Mouse (Mus musculus): ENCODE data around the gene Ttc9c. TPM values are rescaled to one million over a fixed set of nuclear protein-coding genes. Genes with fewer than 3 reads are reported as not detected.

The Ttc9c gene
- polyA plus RNA-seq, 1 experiment from 2014 or later = 47.5 TPM

DNA sequence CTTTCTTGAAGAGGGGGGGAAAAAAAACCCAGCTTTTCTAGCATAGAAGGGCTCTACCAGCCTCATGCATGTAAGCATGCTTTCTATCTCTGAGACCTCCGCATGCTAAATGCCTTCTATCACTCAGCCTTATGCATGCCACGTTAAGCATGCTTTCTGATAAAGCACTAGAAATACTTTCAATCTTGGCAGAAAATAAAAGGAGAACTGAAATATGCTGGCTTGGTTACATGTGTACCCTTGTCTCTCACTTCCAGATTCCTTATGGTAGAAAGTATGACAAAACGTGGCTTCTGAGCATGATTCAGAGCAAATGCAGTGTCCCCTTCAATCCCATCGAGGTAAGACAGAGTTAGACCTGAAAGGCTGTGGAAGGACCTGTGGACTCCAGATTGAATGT lies 55.9 kb downstream of the Ttc9c start:
- H3K4me2 ChIP-seq (replicated peaks; ENCODE audit: low read depth, low read length) = no peak overlapping the region
- H3K27me3 ChIP-seq (ENCODE audit: control insufficient read depth, insufficient read depth, low read length) = no peaks in the 10 kb centered on the region
- no peak for ATAC-seq (ENCODE audit: insufficient number of reproducible peaks, insufficient read depth, low FRiP score, low read depth)
- no peak overlapping the region for H3K9ac ChIP-seq (replicated peaks; ENCODE audit: low read depth, low read length)
- peaks cover 1% of the 10 kb centered on the region for H3K4me1 ChIP-seq (ENCODE audit: control insufficient read depth, insufficient read depth, low read length)
- WGBS = 93% methylated on average over 4 of the region's 4 CpGs
- peaks cover 63% of the 10 kb centered on the region for H3K36me3 ChIP-seq (ENCODE audit: control insufficient read depth, insufficient read depth, low read length)
- H3K9me3 ChIP-seq (ENCODE audit: control insufficient read depth, low read depth, low read length) = peaks cover 10% of the 10 kb centered on the region; the same call in 1 of the 2 replicates
- no peak overlapping the region for H3K27ac ChIP-seq (ENCODE audit: low read length)
- H3K4me3 ChIP-seq (ENCODE audit: low read depth, low read length) = no peak overlapping the region

DNA sequence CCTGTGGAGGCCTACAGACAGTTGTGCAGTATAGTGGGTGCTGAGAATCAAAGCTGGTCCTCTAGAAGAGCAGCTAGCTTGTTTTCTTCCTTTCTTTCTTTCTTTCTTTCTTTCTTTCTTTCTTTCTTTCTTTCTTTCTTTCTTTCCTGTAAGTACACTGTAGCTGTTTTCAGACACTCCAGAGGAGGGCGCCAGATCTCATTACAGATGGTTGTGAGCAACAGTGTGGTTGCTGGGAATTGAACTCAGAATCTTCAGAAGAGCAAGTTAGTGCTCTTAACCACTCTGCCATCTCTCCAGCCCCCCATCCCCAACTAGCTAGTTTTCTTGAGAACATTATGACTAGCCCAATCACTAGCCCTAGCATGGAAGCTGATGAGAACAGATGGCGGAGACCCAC lies 58.4 kb downstream of the Ttc9c start:
- H3K9ac ChIP-seq (replicated peaks; ENCODE audit: low read depth, low read length) = no peak overlapping the region
- H3K9me3 ChIP-seq (ENCODE audit: control insufficient read depth, low read depth, low read length) = peaks cover 10% of the 10 kb centered on the region; the same call in 1 of the 2 replicates
- no peak overlapping the region for H3K27ac ChIP-seq (ENCODE audit: low read length)
- no peak overlapping the region for H3K4me2 ChIP-seq (replicated peaks; ENCODE audit: low read depth, low read length)
- no peaks in the 10 kb centered on the region for H3K27me3 ChIP-seq (ENCODE audit: control insufficient read depth, insufficient read depth, low read length)
- no peak for ATAC-seq (ENCODE audit: insufficient number of reproducible peaks, insufficient read depth, low FRiP score, low read depth)
- H3K36me3 ChIP-seq (ENCODE audit: control insufficient read depth, insufficient read depth, low read length) = peaks cover 38% of the 10 kb centered on the region
- no peak overlapping the region for H3K4me3 ChIP-seq (ENCODE audit: low read depth, low read length)
- peaks cover 6% of the 10 kb centered on the region for H3K4me1 ChIP-seq (ENCODE audit: control insufficient read depth, insufficient read depth, low read length)
- WGBS = 90% methylated on average over 2 of the region's 2 CpGs

Other genes starting within 250 kb of the Ttc9c start
- not detected in 2 replicates for gene Slc22a8, start 228.1 kb downstream of the Ttc9c start, polyA plus RNA-seq (2014; fragmentation: Nextera tagmentation; extraction: Ambion mirVana)
- not detected in 2 replicates for gene Slc22a6, start 201.3 kb downstream of the Ttc9c start, polyA plus RNA-seq (2014; fragmentation: Nextera tagmentation; extraction: Ambion mirVana)
- 0.35 and 0.38 TPM in 2 replicates for gene Chrm1, start 155.5 kb downstream of the Ttc9c start, polyA plus RNA-seq (2014; fragmentation: Nextera tagmentation; extraction: Ambion mirVana)
- gene Slc3a2, start 96.0 kb downstream of the Ttc9c start, polyA plus RNA-seq (2014; fragmentation: Nextera tagmentation; extraction: Ambion mirVana) = 80.8 and 91.1 TPM in 2 replicates
- gene Wdr74, start 83.5 kb downstream of the Ttc9c start, polyA plus RNA-seq (2014; fragmentation: Nextera tagmentation; extraction: Ambion mirVana) = 79.4 and 85.6 TPM in 2 replicates
- gene 1700092M07Rik, start 78.6 kb downstream of the Ttc9c start, polyA plus RNA-seq (2014; fragmentation: Nextera tagmentation; extraction: Ambion mirVana) = 1.0 and 1.9 TPM in 2 replicates
- 141 and 143 TPM in 2 replicates for gene Stx5a, start 77.9 kb downstream of the Ttc9c start, polyA plus RNA-seq (2014; fragmentation: Nextera tagmentation; extraction: Ambion mirVana)
- gene Nxf1, start 62.3 kb downstream of the Ttc9c start, polyA plus RNA-seq (2014; fragmentation: Nextera tagmentation; extraction: Ambion mirVana) = 168 and 178 TPM in 2 replicates
- gene Tmem223, start 48.3 kb downstream of the Ttc9c start, polyA plus RNA-seq (2014; fragmentation: Nextera tagmentation; extraction: Ambion mirVana) = 178 and 194 TPM in 2 replicates
- gene Tmem179b, start 44.9 kb downstream of the Ttc9c start, polyA plus RNA-seq (2014; fragmentation: Nextera tagmentation; extraction: Ambion mirVana) = 85.4 and 94.0 TPM in 2 replicates
- gene Taf6l, start 32.9 kb downstream of the Ttc9c start, polyA plus RNA-seq (2014; fragmentation: Nextera tagmentation; extraction: Ambion mirVana) = 17.1 and 17.5 TPM in 2 replicates
- 140 and 151 TPM in 2 replicates for gene Polr2g, start 20.8 kb downstream of the Ttc9c start, polyA plus RNA-seq (2014; fragmentation: Nextera tagmentation; extraction: Ambion mirVana)
- 4.7 and 5.2 TPM in 2 replicates for gene Zbtb3, start 16.8 kb downstream of the Ttc9c start, polyA plus RNA-seq (2014; fragmentation: Nextera tagmentation; extraction: Ambion mirVana)
- gene Hnrnpul2, start 677 bp upstream of the Ttc9c start, polyA plus RNA-seq (2014; fragmentation: Nextera tagmentation; extraction: Ambion mirVana) = 10.0 and 10.1 TPM in 2 replicates
- gene AC129217.1, start 10.4 kb upstream of the Ttc9c start, polyA plus RNA-seq (2014; fragmentation: Nextera tagmentation; extraction: Ambion mirVana) = not detected in 2 replicates
- 42.5 and 43.0 TPM in 2 replicates for gene Bscl2, start 18.1 kb upstream of the Ttc9c start, polyA plus RNA-seq (2014; fragmentation: Nextera tagmentation; extraction: Ambion mirVana)
- 13.9 and 17.8 TPM in 2 replicates for gene Gng3, start 19.9 kb upstream of the Ttc9c start, polyA plus RNA-seq (2014; fragmentation: Nextera tagmentation; extraction: Ambion mirVana)
- 1.2 and 1.6 TPM in 2 replicates for gene Lrrn4cl, start 31.4 kb upstream of the Ttc9c start, polyA plus RNA-seq (2014; fragmentation: Nextera tagmentation; extraction: Ambion mirVana)
- gene Ubxn1, start 52.2 kb upstream of the Ttc9c start, polyA plus RNA-seq (2014; fragmentation: Nextera tagmentation; extraction: Ambion mirVana) = 154 and 162 TPM in 2 replicates
- gene Uqcc3, start 61.6 kb upstream of the Ttc9c start, polyA plus RNA-seq (2014; fragmentation: Nextera tagmentation; extraction: Ambion mirVana) = 63.9 and 67.6 TPM in 2 replicates
- gene Lbhd1, start 64.4 kb upstream of the Ttc9c start, polyA plus RNA-seq (2014; fragmentation: Nextera tagmentation; extraction: Ambion mirVana) = 58.5 and 82.3 TPM in 2 replicates
- not detected in 2 replicates for gene Gm49403, start 64.6 kb upstream of the Ttc9c start, polyA plus RNA-seq (2014; fragmentation: Nextera tagmentation; extraction: Ambion mirVana)
- 71.0 and 82.4 TPM in 2 replicates for gene 1810009A15Rik, start 69.5 kb upstream of the Ttc9c start, polyA plus RNA-seq (2014; fragmentation: Nextera tagmentation; extraction: Ambion mirVana)
- gene Gm49416, start 69.6 kb upstream of the Ttc9c start, polyA plus RNA-seq (2014; fragmentation: Nextera tagmentation; extraction: Ambion mirVana) = not detected in 2 replicates
- gene Ints5, start 73.7 kb upstream of the Ttc9c start, polyA plus RNA-seq (2014; fragmentation: Nextera tagmentation; extraction: Ambion mirVana) = 29.3 and 33.5 TPM in 2 replicates
- gene Ganab, start 78.7 kb upstream of the Ttc9c start, polyA plus RNA-seq (2014; fragmentation: Nextera tagmentation; extraction: Ambion mirVana) = 82.0 and 90.3 TPM in 2 replicates
- gene B3gat3, start 101.0 kb upstream of the Ttc9c start, polyA plus RNA-seq (2014; fragmentation: Nextera tagmentation; extraction: Ambion mirVana) = 35.7 and 37.5 TPM in 2 replicates
- gene Rom1, start 110.0 kb upstream of the Ttc9c start, polyA plus RNA-seq (2014; fragmentation: Nextera tagmentation; extraction: Ambion mirVana) = 1.0 and 2.0 TPM in 2 replicates
- gene Eml3, start 110.2 kb upstream of the Ttc9c start, polyA plus RNA-seq (2014; fragmentation: Nextera tagmentation; extraction: Ambion mirVana) = 16.8 and 18.2 TPM in 2 replicates
- gene Mta2, start 122.5 kb upstream of the Ttc9c start, polyA plus RNA-seq (2014; fragmentation: Nextera tagmentation; extraction: Ambion mirVana) = 41.5 and 45.3 TPM in 2 replicates
- gene Tut1, start 134.5 kb upstream of the Ttc9c start, polyA plus RNA-seq (2014; fragmentation: Nextera tagmentation; extraction: Ambion mirVana) = 27.2 and 27.6 TPM in 2 replicates
- 469 and 470 TPM in 2 replicates for gene Eef1g, start 147.7 kb upstream of the Ttc9c start, polyA plus RNA-seq (2014; fragmentation: Nextera tagmentation; extraction: Ambion mirVana)
- 33.4 and 40.6 TPM in 2 replicates for gene Ahnak, start 170.0 kb upstream of the Ttc9c start, polyA plus RNA-seq (2014; fragmentation: Nextera tagmentation; extraction: Ambion mirVana)